Mouse (Mus musculus) T-helper 1 cell (primary cell): ENCODE measurements around the gene Akr1c12.
"Not testable (repeated sequence)": the region's sequence is repeated elsewhere in the genome, so short reads cannot be mapped to it uniquely, and the experiment has no call there.

Experiments used
- in situ Hi-C: fragments of 300-600 bp; cut with MboI, MseI; formaldehyde crosslinking; loops from one replicate; pipeline ENCODE4 v1.15.1; 2025; ENCODE audit warnings: high pct_unique_total_duplicates

Akr1c12 gene

DNA sequence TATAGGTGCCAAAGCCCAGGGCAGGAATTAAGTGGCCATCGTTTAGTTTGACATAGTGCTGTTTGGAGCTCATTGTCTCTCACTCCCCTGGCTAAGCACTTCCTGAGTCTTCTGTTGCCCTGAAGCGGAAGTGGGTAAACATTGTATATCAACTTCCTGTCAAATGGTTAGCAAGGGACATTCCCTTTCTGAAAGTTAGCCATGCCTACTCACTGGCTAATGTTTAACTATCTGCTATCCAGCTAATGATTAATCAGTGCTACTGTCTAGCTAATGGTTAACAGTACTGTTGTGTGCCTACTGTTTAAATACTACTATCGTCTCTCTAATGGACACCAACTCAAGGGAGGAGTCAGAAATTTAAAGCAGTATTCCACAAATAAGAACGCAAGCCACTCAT, at the start of gene Akr1c12:
Gene Akr1c12 (minus strand): TSS at position 150 of the 400 bp plus-strand sequence.
- in situ Hi-C loops, result loop anchor here (25.0 kb wide), 1 partner anchor 617 kb away; no protein-coding TSS in a partner anchor

DNA sequence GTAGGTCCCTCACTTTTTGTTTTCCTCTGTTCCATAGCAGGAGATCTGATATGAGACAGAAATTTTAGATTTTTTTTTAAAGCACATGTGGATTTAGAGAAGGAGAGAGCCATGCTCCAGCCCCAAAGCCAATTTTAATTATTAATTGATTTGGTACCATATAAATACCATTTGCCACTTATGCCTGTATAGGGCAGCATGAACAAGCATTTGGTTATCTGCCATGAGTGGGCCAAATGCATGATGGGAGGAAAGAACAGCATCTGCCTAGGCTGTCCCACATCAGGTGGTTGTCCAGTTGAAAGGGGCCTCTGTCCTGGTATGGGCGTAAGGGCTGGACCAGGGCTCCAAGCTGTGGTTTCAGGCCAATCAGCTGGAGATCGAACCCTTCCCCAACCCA, 39.5 kb upstream of the Akr1c12 start:
- in situ Hi-C loops, result loop anchor here (5.0 kb wide), 1 partner anchor 49 kb away; no protein-coding TSS in a partner anchor

DNA sequence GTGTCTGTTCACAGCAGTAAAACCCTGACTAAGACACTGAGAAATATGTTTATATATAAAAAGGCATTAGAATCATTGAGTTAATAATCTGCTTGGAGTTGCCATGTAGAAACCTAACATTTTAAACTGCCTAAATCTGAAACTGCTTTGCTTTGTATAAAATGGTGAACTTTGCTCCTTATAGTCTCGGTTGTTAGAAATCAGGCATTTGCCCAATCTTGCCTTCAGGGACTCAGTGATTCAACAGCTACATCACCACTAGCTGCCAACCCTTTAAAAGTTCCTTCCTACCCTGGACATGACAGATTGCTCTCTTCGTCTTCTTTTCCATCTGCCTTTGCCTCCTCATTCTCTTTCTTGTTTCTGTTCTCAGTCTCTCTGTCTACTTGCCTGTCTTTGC, 34.7 kb upstream of the Akr1c12 start:
- in situ Hi-C loops, result no loop called here

DNA sequence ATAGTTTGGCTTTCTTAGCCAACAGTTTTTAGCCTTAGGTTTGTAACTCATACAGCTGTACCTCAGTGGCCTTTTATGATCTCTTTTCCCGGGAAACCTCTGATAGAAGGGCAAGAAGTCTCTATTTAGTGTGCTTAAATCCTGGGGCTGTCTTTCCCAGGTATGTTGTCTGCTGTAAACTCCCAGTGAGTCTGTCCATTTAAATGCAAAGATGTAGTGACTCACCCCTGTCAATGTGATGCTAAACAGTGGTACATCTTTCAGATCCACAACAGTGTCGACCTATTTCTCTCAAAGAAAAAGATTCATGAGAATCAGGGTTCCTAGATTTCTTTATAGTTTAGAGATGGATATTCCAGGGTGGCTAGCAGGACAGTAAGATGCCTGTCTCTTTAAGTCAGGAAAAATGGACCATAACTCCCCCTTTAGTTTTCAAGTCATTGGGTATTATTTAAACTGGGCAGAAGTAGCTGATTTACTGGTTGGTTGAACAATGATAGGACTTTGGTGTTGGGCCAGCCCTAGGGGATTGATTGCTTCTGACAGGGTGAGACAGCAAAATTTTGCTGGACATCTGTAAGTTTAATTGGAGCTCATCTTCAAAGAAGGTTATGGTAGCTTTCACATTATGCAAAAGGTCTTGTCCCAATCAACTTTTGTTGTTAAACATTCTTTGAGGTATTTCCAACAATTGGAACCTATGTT, 25.8 kb upstream of the Akr1c12 start:
- in situ Hi-C loops, result no loop called here

DNA sequence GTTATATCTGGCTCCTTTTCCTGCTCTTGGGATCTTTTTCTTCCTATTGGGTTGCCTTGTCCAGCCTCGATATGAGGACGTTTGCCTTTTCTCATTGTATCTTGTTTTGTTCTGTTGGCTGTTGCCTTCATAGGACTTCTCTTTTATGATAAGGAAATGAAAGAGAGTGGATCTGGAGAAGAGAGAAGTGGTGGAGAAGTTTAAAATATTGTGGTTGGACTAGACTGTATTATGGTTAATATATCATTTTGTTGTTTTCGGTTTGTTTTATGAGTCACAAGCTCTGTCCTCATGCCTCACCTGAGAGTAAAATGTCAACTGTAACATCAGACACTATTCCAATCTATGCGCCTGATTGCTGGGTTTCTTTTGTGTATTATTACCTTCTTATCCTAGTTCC, 17.8 kb upstream of the Akr1c12 start:
- in situ Hi-C loops, result loop anchor here (25.0 kb wide), 1 partner anchor 635 kb away; no protein-coding TSS in a partner anchor

DNA sequence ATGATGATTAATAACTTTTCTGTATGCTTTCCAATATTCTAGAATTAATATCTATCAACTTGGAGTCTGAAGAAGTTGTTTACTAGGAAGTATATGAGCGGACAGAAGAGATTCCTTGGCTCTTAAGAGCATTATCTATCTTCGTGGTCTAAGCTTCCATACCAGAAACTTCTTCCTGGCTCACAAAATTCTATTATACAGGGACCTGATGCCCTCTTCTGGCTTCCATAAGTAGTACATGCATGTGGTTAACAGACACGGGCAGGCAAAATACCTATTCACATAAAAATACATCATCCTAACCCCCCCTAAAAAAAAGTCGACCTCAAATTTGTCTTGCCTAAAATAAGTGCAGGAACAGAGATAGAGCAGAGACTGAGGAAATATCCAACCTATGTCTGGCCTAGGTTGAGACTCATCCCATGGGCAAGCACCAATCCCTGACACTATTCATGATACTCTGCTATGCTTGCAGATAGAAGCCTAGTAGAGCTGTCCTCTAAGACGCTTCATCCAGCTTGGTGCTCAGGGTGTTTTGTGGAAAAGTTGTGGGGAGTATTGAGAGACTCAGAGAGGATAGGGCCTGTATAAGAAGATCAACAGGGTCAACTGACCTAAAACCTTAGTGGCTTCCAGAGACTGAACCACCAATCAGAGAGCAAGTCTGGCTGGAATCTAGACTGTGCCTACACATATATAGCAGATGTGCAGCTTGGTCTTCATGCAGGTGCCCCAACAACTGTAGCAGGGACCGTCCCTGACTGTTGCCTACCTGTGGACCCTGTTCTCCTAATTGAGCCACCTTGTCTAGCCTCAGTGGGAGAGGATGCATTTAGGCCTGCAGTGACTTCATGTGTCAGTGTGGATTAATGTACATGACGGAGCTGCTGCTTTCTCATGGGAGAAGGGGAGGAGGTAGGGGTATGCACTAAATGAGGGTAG, 2.5 kb upstream of the Akr1c12 start:
- in situ Hi-C loops, result loop anchor here (5.0 to 25.0 kb wide), 4 partner anchors 94 to 619 kb away; no protein-coding TSS in a partner anchor

DNA sequence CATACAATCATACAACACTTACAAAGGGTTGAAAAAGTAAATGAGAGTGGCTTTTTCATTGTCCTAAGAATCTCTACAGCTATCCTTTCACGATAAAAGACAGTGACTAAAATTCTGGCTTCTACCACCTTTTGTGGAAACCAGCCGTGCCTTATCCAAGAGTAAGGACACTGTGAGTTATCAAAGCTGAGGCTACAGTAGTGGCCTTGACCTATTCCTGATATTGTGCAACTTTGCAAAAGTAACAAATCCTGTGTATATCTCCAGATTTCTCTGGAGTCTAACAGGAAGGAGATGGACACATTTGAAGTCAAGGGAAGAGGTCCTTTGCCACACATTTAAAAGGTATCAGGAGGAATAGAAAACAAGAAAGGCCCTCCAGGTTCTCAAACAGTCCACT, 1.7 kb downstream of the Akr1c12 start:
- in situ Hi-C loops, result loop anchor here (25.0 kb wide), 1 partner anchor 615 kb away; no protein-coding TSS in a partner anchor

DNA sequence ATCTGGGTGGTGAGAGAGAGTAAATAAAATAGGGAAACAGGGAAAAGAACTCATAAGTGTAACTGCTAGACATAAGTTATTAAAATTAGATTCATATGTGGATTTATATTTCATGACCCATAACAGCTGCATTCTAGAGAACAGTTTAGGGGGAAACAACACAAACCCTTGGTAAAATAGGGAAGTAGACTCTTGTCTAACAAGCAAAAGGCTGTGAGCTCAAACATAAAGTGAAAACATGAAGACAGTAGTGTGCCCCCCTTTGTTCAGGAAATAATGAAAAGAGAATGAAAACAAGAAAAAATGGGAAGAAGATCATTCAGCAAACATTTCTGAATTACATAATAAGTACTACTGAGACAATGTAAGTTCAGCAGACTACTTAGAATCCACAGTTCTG, 8.4 kb downstream of the Akr1c12 start:
- in situ Hi-C loops, result no loop called here

DNA sequence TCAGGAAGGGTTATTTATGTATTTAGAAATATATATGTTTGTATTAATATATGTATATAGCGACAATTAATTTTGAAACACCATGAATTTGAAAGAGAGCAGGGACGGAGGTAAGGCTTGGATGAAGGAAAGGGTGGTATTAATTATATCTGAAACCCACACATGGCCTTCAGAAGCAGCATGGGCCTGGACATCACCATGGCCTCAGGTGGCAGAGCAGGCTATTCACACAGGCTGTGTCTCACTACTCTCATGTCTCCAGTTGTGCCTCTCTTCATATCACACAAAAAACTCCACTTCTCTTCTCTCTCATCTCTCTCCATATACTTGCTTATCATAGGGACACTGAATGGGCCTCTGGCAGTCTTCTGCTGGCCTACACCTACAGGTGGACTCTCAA, 13.8 kb downstream of the Akr1c12 start:
- in situ Hi-C loops, result not testable (repeated sequence)

DNA sequence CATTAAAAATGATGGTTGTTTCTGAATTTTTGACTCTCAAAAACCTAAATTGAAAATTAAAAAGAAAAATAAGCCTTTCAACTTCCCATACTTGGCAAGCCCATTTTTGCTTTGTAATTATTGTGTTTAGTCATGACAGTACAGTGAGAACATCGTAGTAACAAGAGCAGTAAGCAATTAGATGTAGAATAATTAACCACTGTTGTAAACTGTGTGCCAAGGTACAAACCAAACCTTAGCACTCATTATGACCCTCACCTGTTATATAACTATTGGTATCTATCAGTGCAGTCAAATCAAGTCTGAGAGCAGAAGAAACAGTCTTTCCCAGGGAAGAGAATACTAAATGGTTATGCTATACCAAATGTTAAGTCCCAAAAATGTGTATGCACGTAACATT, 14.2 kb downstream of the Akr1c12 start:
- in situ Hi-C loops, result no loop called here

DNA sequence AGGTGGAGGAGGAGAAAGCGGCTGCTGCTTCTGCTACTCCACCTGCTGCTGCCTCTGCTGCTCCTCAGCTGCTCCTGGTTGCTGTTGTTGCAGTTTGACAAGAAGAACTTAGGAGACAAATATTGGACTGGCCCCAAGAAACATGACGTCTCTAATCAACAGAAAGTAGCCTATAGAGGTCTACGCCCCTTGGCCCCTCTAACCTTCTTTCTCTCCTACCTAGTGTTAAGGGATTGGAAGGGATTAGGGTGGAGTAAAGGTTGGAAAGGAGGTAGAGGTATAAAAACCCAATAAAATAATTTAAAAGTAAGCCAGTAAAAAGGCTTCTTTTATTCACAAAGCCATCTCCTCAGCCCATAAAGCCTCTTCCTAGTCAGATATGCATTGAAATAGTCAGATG, 14.6 kb downstream of the Akr1c12 start:
- in situ Hi-C loops, result no loop called here

DNA sequence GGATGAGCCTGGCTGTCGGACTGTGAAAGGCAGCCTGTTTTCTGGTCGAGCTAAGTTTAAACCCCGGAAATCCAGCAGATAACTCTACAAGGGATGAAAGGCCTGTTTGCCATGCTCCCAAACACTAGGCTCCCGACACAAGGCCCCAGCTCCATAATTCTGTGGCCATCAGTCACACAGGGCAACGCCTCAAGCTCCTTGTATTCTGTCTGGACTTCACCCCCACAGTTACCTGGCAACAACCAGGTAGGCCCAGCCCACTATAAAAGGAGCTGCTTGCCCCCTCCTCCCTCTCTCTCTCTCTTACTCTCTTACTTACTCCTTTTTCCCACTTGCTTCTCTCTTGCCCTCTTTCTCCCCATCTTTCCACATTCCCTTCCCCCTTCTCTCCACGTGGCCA, 21.9 kb downstream of the Akr1c12 start:
- in situ Hi-C loops, result no loop called here

DNA sequence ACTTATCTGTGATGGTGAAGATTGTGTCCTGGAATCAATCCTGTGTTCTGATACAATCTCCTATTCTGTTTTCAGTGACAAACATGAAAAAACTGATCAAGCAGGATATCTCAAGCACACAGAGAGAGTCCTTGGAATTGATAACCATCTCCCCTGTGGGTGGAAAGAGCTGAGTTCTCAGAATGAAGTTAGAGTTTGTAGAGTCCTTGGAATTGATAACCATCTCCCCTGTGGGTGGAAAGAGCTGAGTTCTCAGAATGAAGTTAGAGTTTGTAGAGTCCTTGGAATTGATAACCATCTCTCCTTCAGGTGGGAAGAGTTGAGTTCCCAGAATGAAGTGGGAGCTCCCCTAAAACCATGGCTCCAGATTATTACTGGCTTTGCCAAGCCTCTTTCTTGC, 22.3 kb downstream of the Akr1c12 start:
- in situ Hi-C loops, result not testable (repeated sequence)

DNA sequence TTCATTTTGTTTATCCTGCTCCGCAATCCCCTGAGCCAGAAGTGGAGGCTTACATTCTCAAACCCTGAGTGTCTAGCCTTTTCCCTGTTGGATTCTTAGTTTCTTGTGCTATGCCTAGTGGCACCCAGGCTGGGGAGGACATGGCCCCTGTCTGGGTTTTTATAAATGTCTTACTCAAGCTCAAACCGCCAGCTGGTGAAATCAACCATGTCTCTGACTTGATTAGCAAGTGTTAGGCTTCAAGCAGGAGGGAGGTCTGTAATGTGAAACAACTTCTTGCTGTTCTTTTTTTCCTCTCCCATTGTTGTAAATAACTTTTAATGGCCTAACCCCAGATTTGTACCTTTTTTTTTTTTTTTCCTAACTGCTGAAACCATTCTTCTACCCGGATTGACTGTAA, 29.9 kb downstream of the Akr1c12 start:
- in situ Hi-C loops, result no loop called here

DNA sequence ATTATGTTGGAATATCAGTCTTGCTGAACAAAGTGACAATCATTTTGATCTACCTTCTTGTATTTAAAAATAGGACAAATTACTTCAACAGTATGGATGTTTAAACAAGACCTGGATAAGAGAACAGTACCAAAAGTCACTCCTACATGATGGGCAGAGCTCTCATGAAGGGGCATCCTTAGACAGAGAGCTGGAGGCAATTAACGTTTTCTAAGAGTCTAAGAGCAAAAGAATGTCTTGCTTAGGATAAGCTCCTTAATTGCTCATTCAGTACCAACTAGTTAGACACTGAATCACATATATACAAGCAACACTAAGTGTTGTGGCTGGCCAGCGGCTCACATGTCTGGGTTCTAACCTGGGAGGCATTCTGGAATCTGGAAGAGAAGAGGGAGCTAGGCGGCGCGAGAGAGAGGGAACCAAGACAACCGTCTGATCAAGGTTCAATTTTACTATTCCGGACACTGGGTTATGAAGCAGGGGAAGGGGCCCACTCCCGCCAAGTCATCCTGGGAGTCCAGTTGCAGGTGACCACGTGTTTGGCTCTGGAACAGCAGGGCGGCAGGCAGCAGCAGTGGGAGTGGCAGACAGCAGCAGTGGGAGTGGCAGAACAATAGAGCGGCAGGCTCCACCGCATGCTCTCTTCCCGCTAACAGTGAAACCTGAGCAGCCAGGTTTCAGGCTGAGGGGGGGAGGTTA, 34.2 kb downstream of the Akr1c12 start:
- in situ Hi-C loops, result no loop called here

DNA sequence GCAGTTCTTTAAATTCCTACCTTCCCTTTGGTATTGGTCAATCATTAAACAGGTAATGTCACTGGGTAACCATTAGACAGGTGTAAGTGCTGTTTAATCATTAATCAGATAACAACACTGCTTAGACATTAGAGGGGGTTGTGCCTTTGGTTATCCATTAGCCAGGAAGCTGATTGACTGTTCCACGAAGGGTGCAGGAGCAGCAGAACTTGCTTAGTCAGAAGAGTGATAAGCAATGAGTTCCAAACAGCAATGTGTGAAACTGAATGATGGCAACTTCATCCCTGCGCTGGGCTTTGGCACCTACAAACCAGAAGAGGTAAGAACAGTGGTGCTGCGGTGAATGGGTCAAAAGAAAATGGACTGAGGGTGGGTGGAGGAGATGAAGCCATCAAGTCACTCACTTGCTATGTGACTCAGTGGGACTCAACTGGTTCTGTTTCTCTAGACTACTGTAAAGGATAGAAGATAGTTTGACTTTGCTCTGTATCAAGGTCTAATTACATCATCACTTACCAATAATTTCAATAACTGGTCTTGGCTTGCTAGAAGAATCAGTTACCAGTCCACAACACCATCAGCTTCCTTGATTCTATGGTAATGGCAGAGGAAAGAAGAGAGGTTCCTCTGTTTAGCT, 45.6 kb downstream of the Akr1c12 start:
- in situ Hi-C loops, result no loop called here

DNA sequence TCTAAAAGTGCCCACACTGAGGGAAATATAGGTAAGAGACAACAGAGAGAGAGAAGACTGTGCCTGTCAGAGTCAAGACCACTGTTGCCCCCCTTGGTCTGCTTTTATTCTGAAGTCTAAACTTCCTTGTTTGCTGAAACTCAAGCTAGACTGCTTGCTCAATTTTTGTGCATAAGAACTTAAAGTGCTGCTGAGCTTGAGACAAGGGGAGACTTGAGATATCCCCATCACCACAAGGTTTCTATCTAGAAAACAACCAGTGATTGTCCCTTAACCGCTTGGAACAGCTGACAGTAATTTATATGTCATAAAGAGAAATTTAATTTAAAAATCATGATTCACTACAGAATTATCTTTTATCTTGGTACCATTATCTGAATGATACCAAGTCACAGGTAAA, 46.1 kb downstream of the Akr1c12 start:
- in situ Hi-C loops, result no loop called here

DNA sequence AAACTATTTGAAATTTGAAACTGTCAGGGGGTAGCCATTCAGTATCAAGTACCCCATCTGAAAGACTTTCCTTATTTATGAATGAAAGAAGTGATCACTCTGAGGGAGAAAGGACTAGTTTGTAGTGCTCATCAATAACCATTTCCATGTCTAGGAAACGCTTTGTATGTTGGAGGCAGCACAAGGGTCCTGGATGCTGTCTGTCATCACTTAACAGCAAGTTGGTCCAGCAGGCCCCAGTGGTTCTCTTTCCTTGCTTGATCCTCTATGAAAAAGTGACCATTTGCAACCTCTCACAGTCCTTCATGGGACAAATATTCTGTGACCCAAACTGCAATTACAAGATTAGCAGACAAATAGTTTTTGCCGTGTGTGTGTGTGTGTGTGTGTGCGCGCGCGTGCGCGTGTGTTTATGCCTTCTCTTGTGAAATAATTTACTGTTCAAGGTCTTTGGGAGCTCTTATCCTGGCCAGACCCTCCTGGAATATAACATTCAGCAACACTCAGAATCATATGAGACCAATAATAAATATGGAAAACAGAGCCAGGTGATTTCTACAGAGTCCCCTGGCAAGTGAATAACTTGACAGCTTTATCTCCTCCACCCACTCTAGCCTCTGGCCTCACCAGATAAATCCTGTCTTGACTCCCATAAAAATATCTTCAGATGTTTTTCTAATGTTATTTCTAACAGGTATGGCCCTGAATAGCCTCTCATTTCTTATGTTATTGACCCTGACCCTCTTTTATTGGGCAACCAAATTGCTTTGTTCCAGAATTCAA, 48.2 kb downstream of the Akr1c12 start:
- in situ Hi-C loops, result no loop called here

DNA sequence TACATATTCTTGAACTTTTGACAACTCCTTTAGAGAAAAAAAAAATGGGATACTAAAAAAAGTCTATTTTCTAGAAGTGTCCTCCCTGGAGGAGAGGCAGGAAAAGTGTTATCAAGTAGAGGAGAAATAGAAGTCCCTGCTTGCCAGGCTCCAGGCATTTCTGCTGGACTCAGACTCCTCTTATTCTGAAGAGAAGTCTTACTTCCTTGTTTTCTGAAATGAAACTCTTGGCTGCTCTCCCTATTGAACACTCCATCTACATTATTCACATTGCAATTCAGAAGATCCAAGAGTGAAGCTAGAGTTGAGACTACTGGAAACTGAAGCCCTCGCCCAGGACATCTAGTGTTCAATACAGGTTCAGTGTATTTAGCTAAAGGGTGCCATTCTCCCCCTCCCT, 50.8 kb downstream of the Akr1c12 start, which contains the start of gene Akr1c19:
Gene Akr1c19 (plus strand): TSS at position 260 of the 400 bp plus-strand sequence.
- in situ Hi-C loops, result no loop called here
